Mouse (Mus musculus) liver, embryonic 11.5 days (tissue): ENCODE measurements at regions not wholly inside any gene's neighbourhood (a gene's known extent, or its start where the extent isn't known, plus 50 kb on each side); places are given as distances from the start of the nearest gene placed in this dataset.

Experiments used
- ATAC-seq: fragments of 200-750 bp; cut with Nextera tagmentation; replicated peaks from 2 replicates; pipeline ENCODE4 v1.8.0; 2017; ENCODE audit warnings: moderate number of reproducible peaks, mild to moderate bottlenecking, moderate TSS enrichment, moderate library complexity; ENCODE audit not compliant: low FRiP score
- DNase-seq: peaks from one replicate; pipeline ENCODE4 v3.0.0-alpha.2; 2017; ENCODE audit warnings: low spot score
- H3K27ac ChIP-seq: fragments of 300-500 bp; sonication (generic); 2 replicates; pipeline ENCODE4 v1.5.1; 2014; ENCODE audit warnings: mild to moderate bottlenecking, low read depth, low read length, control low read depth
- H3K27me3 ChIP-seq: fragments of 300-500 bp; sonication (generic); replicated peaks from 2 replicates; pipeline ENCODE4 v1.6.1; 2014; ENCODE audit warnings: low read length, mixed read lengths; ENCODE audit not compliant: control insufficient read depth, insufficient read depth
- H3K36me3 ChIP-seq: fragments of 300-500 bp; sonication (generic); 2 replicates; pipeline ENCODE4 v1.6.1; 2014; ENCODE audit warnings: mild to moderate bottlenecking, low read length, moderate library complexity, mixed read lengths; ENCODE audit not compliant: control insufficient read depth, insufficient read depth
- H3K4me1 ChIP-seq: fragments of 300-500 bp; sonication (generic); replicated peaks from 2 replicates; pipeline ENCODE4 v1.6.1; 2014; ENCODE audit warnings: low read length, mixed read lengths; ENCODE audit not compliant: control insufficient read depth, insufficient read depth
- H3K4me2 ChIP-seq: fragments of 300-500 bp; sonication (generic); 2 replicates; pipeline ENCODE4 v1.6.1; 2014; ENCODE audit warnings: mild to moderate bottlenecking, control low read depth, moderate library complexity
- H3K4me3 ChIP-seq: fragments of 300-500 bp; sonication (generic); 2 replicates; pipeline ENCODE4 v1.5.1; 2014; ENCODE audit warnings: low read depth, low read length, control low read depth
- H3K9ac ChIP-seq: fragments of 300-500 bp; sonication (generic); 2 replicates; pipeline ENCODE4 v1.6.1; 2014; ENCODE audit warnings: low read depth, low read length, control low read depth
- H3K9me3 ChIP-seq: fragments of 300-500 bp; sonication (generic); 2 replicates; pipeline ENCODE4 v1.6.1; 2016; ENCODE audit warnings: low read length, inconsistent platforms, mixed read lengths; ENCODE audit not compliant: control insufficient read depth
- WGBS: fragments of 180-500 bp; shearing (Covaris S2); extraction: QIAGEN DNeasy Blood & Tissue Kit; methylation state at CpG from one replicate; pipeline ENCODE4 v1.1.7; 2014; 5-methylcytosine and 5-hydroxymethylcytosine counted together

- Histone ChIP-seq H3K9me3 (no peaks in the 10 kb centered on the region), H3K27ac (no peak overlapping the region), H3K4me1 (no peaks in the 10 kb centered on the region), H3K4me3 (no peak overlapping the region), H3K27me3 (no peaks in the 10 kb centered on the region), H3K9ac (no peak overlapping the region), H3K4me2 (no peak overlapping the region), H3K36me3 (no peaks in the 10 kb centered on the region)
- ATAC-seq (no peak), DNase-seq (no peak)
- WGBS: 71% methylated on average over 4 of the region's 4 CpGs
Observed at GRCm38 (mm10) chr11:25233360-25233890, 977.1 kb downstream of the 5730522E02Rik start.
